In the genomic region with DNA sequence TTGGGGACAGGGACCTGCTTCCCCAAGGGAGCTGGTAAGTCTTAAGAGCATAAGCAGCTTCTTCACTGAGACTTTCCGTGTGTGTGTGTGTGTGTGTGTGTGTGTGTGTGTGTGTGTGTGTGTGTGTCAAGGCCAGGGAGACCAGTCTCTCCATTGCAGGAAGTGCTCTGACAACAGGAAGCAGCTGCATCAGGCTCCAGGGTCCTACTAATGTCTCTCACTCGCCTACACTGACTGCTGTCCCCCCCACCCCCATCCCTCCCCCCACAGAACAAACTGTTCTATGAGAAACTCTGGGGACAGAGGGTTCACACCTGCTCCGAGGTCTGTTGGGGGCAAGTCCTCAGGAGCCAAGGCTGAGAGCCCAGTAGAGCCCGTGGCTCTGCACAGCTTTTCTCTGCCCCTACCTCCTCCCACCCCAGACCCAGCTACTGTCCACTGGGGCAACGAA, we compare ENCODE assay signal across 8 mouse cellular contexts. TPM values are rescaled to one million over a fixed set of nuclear protein-coding genes. Genes with fewer than 3 reads are reported as not detected.
A peak's percentile ranks its signal among the peaks of the same experiment; 100 is the strongest.
DNase-seq lines count a peak whose midpoint lies in the region; ATAC-seq lines count a peak whose summit lies in the region.

No protein-coding gene starts in this region.

- no peak overlapping the region for H3K4me2 ChIP-seq in kidney, embryonic 16.5 days (replicated peaks; ENCODE audit: low read depth, low read length)

- H3K27me3 ChIP-seq in megakaryocyte, embryonic 14.5 days (replicated peaks), result peaks cover 11% of the 10 kb centered on the region
- H3K27me3 ChIP-seq in kidney, embryonic 16.5 days (ENCODE audit: insufficient read depth, low read length), result no peaks in the 10 kb centered on the region

- WGBS in kidney, embryonic 16.5 days, result 44% methylated on average over 5 of the region's 5 CpGs

- no peak for ATAC-seq in megakaryocyte, adult 5-6 weeks (ENCODE audit: poor library complexity, severe bottlenecking)
- peak; percentile 55 for ATAC-seq in kidney, embryonic 16.5 days (ENCODE audit: low FRiP score, low TSS enrichment)

- H3K36me3 ChIP-seq in megakaryocyte, embryonic 14.5 days (replicated peaks; ENCODE audit: low read length), result no peaks in the 10 kb centered on the region
- no peaks in the 10 kb centered on the region for H3K36me3 ChIP-seq in kidney, embryonic 16.5 days (ENCODE audit: insufficient read depth, low read length)

- 0 out of 2 replicates have a peak overlapping the region, but pooled peaks have one; percentile 3 for H3K27ac ChIP-seq in brown adipose tissue, adult 24 weeks (replicated peaks; ENCODE audit: low read depth, low read length)
- H3K27ac ChIP-seq in kidney, embryonic 16.5 days (ENCODE audit: low read length), result peak overlapping the region; percentile 80; the same call in 1 of the 2 replicates

- peaks cover 58% of the 10 kb centered on the region for H3K4me1 ChIP-seq in megakaryocyte, embryonic 14.5 days
- H3K4me1 ChIP-seq in brown adipose tissue, adult 24 weeks (ENCODE audit: control insufficient read depth, insufficient read depth, insufficient read length, low read length), result peaks cover 17% of the 10 kb centered on the region
- peaks cover 28% of the 10 kb centered on the region for H3K4me1 ChIP-seq in kidney, embryonic 16.5 days (ENCODE audit: insufficient read depth, low read length)

- no peak overlapping the region for H3K9ac ChIP-seq in kidney, embryonic 16.5 days (replicated peaks; ENCODE audit: low read length)

- peak overlapping the region; percentile 83 for H3K4me3 ChIP-seq in megakaryocyte, embryonic 14.5 days (replicated peaks)
- no peak overlapping the region for H3K4me3 ChIP-seq in brown adipose tissue, adult 24 weeks (ENCODE audit: insufficient read depth, low read depth, low read length)
- no peak overlapping the region for H3K4me3 ChIP-seq in kidney, embryonic 16.5 days (ENCODE audit: low read length)

- H3K9me3 ChIP-seq in megakaryocyte, embryonic 14.5 days, result peaks cover 3% of the 10 kb centered on the region; the same call in 1 of the 2 replicates
- H3K9me3 ChIP-seq in kidney, embryonic 16.5 days (ENCODE audit: low read length), result peaks cover 5% of the 10 kb centered on the region; the same call in 1 of the 2 replicates

- DNase-seq in lung, postnatal 36 days, result peak; percentile 69
- no peak for DNase-seq in cerebellum, adult 9-11 months
- DNase-seq in MN1 (ENCODE audit: low spot score), result no peak
- DNase-seq in cerebellum, postnatal 14 days, result no peak

RNA-seq across cellular contexts. Expression of gene Srp14, which starts 11.8 kb away (rescaled TPM):
- polyA plus RNA-seq in megakaryocyte, embryonic 14.5 days (2012; ENCODE audit: insufficient read depth, low replicate concordance), result 34.6 and 180 TPM in 2 replicates
- 160 and 173 TPM in 2 replicates for total RNA-seq in megakaryocyte, adult 5-6 weeks (2015)
- 181 and 193 TPM in 2 replicates for total RNA-seq in megakaryocyte, adult 5-6 weeks (2017)
- polyA plus RNA-seq in brown adipose tissue, adult 24 weeks (2012; ENCODE audit: insufficient read depth, insufficient read length, missing spikeins), result 226 and 250 TPM in 2 replicates
- 216 and 231 TPM in 2 replicates for polyA plus RNA-seq in kidney, embryonic 16.5 days (2015; fragmentation: Nextera tagmentation; extraction: Ambion mirVana)

RNA-seq across cellular contexts. Expression of gene Bmf, which starts 58.2 kb away (rescaled TPM):
- 6.3 and 11.4 TPM in 2 replicates for polyA plus RNA-seq in megakaryocyte, embryonic 14.5 days (2012; ENCODE audit: insufficient read depth, low replicate concordance)
- 8.8 and 12.4 TPM in 2 replicates for total RNA-seq in megakaryocyte, adult 5-6 weeks (2015)
- total RNA-seq in megakaryocyte, adult 5-6 weeks (2017), result 9.7 and 11.5 TPM in 2 replicates
- polyA plus RNA-seq in brown adipose tissue, adult 24 weeks (2012; ENCODE audit: insufficient read depth, insufficient read length, missing spikeins), result 2.5 and 3.0 TPM in 2 replicates
- polyA plus RNA-seq in kidney, embryonic 16.5 days (2015; fragmentation: Nextera tagmentation; extraction: Ambion mirVana), result 7.6 and 9.9 TPM in 2 replicates
